Mouse (Mus musculus) heart, postnatal 25 days (tissue): Measurements from ENCODE around the gene Eloa. TPM values are rescaled to one million over a fixed set of nuclear protein-coding genes. Genes with fewer than 3 reads are reported as not detected.
A peak's percentile ranks its signal among the peaks of the same experiment; 100 is the strongest.
"Not testable (repeated sequence)": the region's sequence is repeated elsewhere in the genome, so short reads cannot be mapped to it uniquely, and the experiment has no call there.

Experiments used
- DNase-seq: peaks from one replicate; pipeline ENCODE4 v3.0.0; 2022; ENCODE audit warnings: low spot score
- intact Hi-C: fragments of 180-260 bp; cut with DNase I; formaldehyde crosslinking; loops from one replicate; pipeline ENCODE4 v1.15.1; 2025
- total RNA-seq, 2 experiments: library from RNA; stranded (reverse); gene quantifications; 2 replicates each; pipeline ENCODE4 v1.2.3; 2021

Gene Eloa
- total RNA-seq = 10 to 100 TPM; 32.8 to 34.4 TPM

DNA sequence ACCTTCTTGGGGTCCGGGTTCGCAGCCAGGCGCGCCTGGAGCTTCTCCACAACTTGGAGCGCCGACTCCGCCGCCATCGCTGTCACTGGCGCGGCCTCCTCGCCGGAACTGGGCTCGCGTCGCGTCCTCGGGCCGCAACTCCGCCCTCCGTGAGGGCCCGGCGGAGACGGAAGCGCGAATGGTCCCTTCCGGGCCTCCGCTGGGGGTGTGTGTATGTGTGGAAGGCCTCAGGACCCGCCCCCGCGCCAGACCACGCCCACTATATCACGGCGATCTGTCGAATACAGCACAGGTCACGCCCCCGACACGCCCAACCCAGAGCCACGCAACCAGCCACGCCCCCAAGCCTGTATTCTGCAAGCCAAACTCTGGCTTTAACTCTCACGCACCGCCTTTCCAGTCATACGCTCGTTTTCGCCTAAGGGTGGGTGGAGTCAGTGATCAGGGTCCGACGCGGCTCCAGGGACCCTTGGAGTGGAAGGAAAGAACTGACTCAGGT, at the start of gene Eloa:
Eloa (minus strand) TSS at position 215 of the 499 bp plus-strand sequence.
- intact Hi-C loops = loop anchor here (2.0 kb wide), 1 partner anchor 31 kb away; the partner anchor contains the start of gene Rpl11

DNA sequence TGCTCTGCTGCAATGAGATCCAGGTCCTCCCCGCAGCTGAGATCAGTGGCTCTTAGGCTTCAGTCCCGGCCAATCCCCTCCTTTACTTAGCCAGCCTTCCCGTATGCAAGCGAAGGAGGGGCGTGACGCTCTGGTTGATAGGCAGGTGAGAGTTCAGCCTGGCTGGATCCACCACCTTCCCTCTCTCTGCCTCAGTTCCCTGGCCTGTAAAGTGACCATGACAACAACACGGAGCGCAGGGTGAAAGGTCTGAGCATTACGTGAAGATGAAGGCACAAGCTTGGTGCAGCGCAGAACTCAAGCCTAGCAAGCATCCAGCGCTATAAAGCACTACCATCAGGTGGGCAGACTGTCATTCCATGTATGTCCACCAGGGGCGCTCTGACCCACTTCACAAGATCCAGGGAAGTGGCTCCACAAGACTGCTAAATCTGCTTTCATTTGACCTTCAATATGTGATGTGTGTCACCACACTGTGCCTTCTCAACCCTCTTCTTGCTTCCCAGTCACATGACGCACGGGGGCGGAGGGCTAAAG, 49.7 kb upstream of the Eloa start:
- intact Hi-C loops = loop anchor here (2.0 to 5.0 kb wide), 3 partner anchors 46 to 131 kb away; no protein-coding TSS in a partner anchor
- DNase-seq = peak; percentile 57

More for the DNA sequence above, at the start of gene Eloa:
- DNase-seq = peak; percentile 99

DNA sequence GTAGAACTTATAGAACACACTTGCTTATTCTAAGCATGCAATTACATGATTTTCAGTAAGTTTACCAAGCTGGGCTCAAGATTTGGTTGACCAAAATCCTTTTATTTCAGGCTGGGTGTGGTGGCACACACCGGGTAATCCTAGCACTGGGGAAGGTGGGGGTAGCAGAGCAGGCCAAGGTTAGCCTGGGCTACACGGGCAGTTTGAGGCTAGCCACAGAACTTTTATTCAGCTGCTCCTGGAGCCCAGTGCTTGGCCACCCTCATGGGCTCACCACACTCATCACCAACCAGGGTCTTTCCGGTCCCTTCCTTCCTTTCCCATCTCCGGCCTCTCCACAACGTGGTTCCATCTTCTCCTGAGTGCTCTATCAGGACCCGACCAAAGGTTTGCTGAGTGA, 49.0 kb upstream of the Eloa start:
- intact Hi-C loops = loop anchor here (1.0 to 5.0 kb wide), 4 partner anchors 47 to 132 kb away; no protein-coding TSS in a partner anchor
- no peak for DNase-seq

DNA sequence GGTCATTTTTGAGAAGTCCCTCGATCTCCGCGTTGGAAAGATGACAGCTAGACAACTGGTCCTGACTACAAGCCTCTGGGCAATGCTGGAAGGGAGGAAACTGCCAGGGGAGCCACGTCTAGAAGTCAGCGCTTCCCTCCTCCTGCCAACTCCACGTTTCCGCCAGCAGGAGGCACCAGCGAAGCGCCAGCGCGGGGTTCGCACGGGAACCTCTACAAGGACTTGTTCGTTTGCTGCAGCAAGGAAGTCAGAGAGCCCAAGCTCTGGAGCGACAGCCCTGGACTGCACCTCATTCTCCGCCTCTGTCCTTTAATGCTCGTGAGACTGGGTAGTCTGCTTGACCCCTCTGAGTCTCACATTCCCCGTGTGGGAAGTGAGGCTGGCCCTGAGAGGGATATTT, 48.4 kb upstream of the Eloa start:
- intact Hi-C loops = loop anchor here (1.0 to 5.0 kb wide), 4 partner anchors 47 to 132 kb away; no protein-coding TSS in a partner anchor
- peak; percentile 70 for DNase-seq

DNA sequence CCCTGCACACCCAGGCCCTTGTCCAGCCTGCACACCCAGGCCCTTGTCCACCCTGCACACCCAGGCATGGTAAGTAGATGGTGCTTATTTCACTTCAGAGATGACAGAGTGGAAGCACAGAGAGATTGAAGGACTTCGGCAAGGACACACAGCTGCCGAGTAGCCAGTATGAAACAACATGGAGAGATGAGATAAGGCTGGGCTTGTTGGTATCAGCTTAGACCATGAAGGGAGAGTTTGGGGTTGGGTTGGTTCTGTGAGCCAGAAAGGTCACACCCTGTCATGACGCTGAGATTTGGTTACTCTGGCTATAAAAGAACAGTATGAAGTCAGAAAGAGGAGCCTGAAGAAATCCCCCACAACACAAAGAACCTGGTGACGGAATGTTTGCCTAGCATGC, 47.8 kb upstream of the Eloa start:
- intact Hi-C loops = no loop called here
- no peak for DNase-seq

- intact Hi-C loops = no loop called here
- DNase-seq = no peak
Observed at GRCm38 (mm10) chr4:136063143-136063542, 41.6 kb upstream of the Eloa start.

- DNase-seq, intact Hi-C loops: not testable (repeated sequence)
Observed at GRCm38 (mm10) chr4:136059800-136060488, 38.4 kb upstream of the Eloa start.

- no peak for DNase-seq
- intact Hi-C loops = no loop called here
Observed at GRCm38 (mm10) chr4:136057916-136058315, 36.4 kb upstream of the Eloa start.

GRCm38 (mm10) chr4:136056030-136056429, 34.5 kb upstream of the Eloa start:
- DNase-seq = no peak
- intact Hi-C loops = no loop called here

- DNase-seq = no peak
- intact Hi-C loops = loop anchor here (2.0 to 5.0 kb wide), 4 partner anchors 33 to 548 kb away; partner anchors contain the start of genes Eloa, Gale, Kdm1a and Pithd1
Observed at GRCm38 (mm10) chr4:136053843-136054242, 32.3 kb upstream of the Eloa start.

GRCm38 (mm10) chr4:136053247-136053596, 31.7 kb upstream of the Eloa start, which contains the start of gene Rpl11:
Rpl11 (minus strand) TSS chr4:136053428.
- peak; percentile 86 for DNase-seq
- intact Hi-C loops = loop anchor here (2.0 to 5.0 kb wide), 4 partner anchors 32 to 549 kb away; partner anchors contain the start of genes Eloa, Gale, Kdm1a and Pithd1

- no peak for DNase-seq
- intact Hi-C loops = loop anchor here (2.0 to 5.0 kb wide), 4 partner anchors 32 to 550 kb away; partner anchors contain the start of genes Eloa, Gale, Kdm1a and Pithd1
Observed at GRCm38 (mm10) chr4:136052534-136053246, 31.1 kb upstream of the Eloa start.

DNA sequence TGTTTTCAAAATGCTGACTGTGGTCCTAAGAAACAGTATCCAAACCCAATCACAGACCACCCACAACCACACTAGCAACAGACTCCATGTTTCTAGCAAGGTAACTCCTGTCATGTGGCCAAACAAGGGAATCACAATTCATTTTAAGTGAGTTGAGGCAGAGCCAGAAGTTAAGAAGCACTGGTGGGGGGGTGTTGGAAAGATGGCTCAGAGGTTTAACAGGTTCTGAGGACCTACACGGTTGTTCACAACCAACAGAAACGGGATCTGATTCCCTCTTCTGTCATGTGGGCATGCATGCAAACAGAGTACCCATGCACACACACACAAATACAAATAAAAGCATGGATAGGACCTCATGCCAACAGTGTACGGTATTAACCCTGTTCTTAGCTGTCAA, 30.5 kb upstream of the Eloa start:
- DNase-seq = no peak
- intact Hi-C loops = loop anchor here (2.0 to 5.0 kb wide), 4 partner anchors 31 to 550 kb away; partner anchors contain the start of genes Eloa, Gale, Kdm1a and Pithd1

- intact Hi-C loops = loop anchor here (5.0 kb wide), 3 partner anchors 63 to 552 kb away; partner anchors contain the start of genes Gale, Kdm1a and Pithd1
- DNase-seq = no peak
Observed at GRCm38 (mm10) chr4:136050226-136050625, 28.7 kb upstream of the Eloa start.

GRCm38 (mm10) chr4:136048291-136049032, 26.9 kb upstream of the Eloa start:
- no peak for DNase-seq
- intact Hi-C loops = no loop called here

DNA sequence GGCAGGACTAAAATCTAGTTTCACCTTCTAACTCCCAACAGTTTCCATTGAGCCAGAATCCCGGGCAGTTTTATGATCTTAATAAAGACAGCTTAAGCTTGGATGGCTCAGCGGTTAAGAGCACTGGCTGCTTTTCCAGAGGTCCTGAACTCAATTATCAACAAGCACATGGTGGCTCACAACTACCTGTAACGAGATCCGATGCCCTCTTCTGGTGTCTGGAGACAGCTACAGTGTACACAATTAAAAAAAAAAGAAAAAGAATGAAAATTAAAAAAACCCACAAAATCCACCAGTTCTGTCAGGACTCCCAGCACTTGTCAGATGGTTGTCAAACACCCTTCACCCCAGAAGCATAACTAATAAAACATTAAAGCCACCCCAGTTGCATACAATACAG, 26.1 kb upstream of the Eloa start:
- no peak for DNase-seq
- intact Hi-C loops = no loop called here

DNA sequence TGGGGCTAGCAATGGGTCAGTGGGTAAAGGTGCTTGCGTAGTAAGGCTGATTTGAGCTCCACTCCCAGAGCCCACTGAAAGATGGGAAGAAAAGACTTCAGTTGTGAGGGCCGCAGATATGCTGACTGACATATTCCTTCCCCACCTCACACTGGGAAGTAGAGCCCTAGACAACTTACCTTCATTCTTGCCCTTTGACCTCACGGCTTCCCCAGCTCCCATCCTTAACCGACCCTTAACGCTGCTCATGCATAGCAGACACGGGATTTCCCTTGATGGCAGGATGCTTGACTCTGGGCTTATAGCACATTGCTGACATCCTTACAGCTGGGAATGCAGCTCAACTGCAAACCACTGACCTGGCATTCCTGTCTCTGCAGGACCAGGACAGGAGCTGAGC, 25.3 kb upstream of the Eloa start:
- DNase-seq = no peak
- intact Hi-C loops = no loop called here

DNA sequence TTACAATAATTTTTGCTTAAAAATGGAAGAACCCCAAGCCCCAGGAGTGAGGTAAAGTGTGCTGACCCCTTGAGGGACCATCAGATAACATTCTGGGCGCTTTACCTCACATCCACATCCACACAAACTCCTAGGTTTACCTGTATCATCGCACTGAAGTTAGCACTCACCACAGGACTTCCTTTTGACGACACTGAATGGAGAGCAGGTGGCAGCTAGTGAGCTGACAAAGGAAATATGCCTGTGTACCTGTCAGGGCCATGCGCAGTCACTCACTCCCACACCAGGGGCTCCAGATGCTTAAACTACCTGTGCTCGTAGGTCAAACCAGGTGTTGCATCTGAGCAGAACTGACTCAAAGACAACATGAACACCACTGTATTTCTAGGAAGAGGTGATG, 23.5 kb upstream of the Eloa start:
- intact Hi-C loops = no loop called here
- no peak for DNase-seq

DNA sequence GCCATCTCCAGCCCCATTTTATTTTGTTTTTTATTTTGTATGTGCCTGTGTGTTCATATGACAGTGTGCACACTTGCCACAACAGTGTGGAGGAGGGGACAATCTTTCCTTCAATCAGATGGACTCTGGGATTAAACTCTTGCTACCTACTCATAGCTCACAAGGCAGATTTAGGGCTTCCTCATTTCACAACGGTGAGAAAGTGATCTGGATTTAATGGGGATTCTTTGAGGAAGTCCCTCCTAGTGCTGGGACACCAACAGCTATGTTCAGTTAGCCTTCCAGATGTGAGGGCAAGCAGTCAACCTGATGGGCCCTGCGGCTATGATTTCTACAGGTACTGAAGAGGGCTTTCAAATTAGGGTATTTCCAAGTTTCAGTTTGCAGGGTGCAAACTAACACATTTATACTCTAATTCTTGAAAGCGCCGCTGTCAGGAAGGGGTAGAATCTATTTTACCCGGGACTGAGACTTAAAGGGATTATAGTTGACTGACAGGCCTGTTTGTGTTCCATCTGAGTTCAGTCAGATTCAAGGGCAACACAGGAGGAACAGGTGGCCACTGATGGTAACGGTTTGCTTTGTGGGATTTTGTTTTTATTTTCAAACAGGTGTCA, 22.3 kb upstream of the Eloa start:
- intact Hi-C loops = no loop called here
- no peak for DNase-seq
